Mouse (Mus musculus) CD4-positive helper T cell, adult 2 months (primary cell): ENCODE data around the gene Cx3cl1.

Experiments used
- DNase-seq: peaks from one replicate; pipeline ENCODE4 v3.0.0-alpha.2; 2012; ENCODE audit warnings: low read depth, missing footprints, low spot score

The Cx3cl1 gene

DNA sequence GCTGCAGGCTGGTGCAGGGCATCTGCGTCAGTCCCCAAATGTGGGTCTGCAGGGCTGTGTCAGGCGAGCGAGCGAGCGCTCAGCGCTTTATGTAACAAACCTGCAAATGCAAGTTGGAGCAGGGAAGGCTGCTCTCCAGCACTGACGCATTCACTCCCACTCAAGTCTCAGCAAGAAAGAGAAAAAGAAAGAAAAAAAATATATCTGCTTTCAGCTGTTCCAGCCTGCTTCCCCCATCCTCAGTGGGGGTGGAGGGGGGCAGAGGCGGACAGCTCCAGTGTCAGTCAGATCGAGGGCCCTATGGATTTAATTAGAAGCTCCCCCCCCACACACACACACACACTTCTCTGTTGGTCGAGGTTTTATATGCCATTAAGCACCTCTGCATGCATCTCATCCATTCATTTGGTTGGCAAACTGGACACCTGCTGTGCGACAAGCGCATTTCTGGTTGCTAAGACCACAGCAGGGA, 1.9 kb downstream of the Cx3cl1 start:
- DNase-seq = no peak

GRCm38 (mm10) chr8:94774601-94775000, 2.8 kb downstream of the Cx3cl1 start:
- DNase-seq = no peak

DNA sequence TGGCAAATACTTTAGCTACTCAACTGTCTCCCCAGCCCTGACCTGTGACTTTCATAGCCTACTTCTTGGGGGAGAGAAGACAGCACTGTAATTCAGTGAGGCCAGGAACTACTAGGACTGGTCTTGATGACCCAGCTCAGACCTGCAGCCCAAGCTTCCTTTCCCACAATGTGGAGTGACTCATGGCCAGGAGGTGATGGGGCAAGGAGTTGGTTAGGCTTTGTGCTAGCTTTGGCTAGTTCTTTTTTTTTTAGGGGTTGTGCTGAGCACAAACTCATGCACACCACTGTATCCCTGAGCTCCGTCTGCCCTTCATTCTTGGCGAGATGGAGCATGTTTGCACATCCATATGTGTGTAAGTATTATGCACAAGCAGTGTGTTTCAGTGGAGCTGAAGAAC, 4.5 kb downstream of the Cx3cl1 start:
- no peak for DNase-seq

DNA sequence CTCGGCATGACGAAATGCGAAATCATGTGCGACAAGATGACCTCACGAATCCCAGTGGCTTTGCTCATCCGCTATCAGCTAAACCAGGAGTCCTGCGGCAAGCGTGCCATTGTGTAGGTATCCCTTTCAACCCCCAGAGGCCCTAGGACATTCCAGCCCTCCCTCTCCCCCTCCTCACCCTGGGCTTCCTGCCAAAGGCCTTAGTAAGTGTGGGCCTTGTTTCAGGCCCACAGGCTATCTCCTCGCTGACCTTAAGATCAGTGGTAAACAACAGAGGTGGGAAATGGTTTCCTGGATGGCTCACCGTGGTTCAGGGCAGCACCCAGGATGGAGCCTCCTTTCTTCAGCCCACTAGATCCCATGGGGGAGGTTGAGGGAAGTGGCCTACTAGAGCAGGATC, 6.2 kb downstream of the Cx3cl1 start:
- DNase-seq = no peak

DNA sequence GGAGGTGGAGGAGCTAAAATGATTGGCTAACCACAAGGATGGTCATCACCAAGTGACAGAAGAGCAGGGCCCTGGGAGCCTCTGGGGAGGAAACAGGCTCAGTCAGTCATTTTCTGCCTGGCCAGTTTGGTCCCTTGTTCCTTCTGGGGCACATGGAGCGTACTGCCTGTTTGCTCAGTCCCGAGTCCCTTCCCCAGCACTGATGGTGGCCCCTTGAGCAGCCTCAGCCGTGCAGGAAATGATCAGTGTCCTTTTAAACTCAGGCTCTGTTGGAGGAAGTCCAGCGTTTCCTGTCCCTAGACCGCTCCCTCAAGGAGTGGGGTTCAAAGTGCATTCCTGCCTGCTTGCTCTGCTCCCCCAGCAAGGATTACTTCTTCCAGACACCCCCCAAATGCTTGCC, 6.7 kb downstream of the Cx3cl1 start:
- no peak for DNase-seq

DNA sequence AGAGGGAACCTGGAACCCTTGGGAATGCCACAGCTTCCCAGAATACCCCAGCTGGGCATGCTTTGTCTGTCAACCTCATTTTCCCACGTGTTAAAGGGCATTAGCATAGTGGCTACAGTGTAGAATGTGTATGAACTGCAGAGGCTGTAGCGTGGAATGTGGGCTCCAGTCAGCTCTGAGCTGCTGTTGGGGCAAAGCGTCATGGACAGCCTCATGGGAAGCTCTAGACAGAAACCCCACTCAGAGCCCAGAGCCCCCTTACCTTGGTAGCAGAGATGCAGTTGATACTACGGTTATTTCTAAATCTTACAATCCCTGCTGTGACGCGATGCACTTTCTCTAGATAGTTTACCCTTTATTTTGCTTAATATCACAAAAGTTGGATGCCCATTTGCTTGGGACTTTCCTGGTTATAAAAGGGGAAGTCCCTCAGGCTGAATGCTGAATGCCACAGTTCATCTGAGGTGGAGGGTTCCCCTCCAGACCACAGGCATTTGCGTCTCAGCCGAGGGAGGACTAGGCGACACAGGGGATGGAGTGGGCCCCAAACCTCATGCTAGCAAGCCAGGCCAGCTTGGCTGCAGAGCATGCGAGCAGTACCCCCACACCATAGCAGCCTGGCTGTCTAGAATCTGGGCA, 7.2 kb downstream of the Cx3cl1 start:
- DNase-seq = peak; percentile 38

GRCm38 (mm10) chr8:94779534-94780294, 7.9 kb downstream of the Cx3cl1 start:
- no peak for DNase-seq

- no peak for DNase-seq
These were observed 8.8 kb downstream of the Cx3cl1 start for GRCm38 (mm10) chr8:94780491-94781154.

GRCm38 (mm10) chr8:94781155-94781837, 9.5 kb downstream of the Cx3cl1 start:
- DNase-seq = no peak

DNA sequence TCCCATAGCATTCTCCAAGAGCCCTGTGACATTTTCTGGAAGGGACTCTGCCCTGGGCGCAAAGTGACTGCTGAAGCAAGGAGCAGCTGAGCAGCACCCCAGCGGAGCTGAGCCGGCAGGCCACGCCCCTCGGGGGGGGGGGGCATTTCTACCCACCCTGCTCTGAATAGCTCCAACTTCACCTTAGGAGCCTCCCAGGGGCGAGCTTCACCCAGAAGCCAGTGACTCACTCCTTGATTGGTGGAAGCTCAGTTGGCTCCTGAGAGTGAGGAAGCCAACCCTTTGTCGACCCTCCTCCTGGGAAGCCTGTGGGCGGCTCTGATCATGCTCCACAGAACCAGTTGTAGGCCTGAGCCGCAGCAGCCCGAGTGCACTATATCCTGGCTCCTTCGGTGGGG, 10.0 kb downstream of the Cx3cl1 start:
- DNase-seq = no peak

DNA sequence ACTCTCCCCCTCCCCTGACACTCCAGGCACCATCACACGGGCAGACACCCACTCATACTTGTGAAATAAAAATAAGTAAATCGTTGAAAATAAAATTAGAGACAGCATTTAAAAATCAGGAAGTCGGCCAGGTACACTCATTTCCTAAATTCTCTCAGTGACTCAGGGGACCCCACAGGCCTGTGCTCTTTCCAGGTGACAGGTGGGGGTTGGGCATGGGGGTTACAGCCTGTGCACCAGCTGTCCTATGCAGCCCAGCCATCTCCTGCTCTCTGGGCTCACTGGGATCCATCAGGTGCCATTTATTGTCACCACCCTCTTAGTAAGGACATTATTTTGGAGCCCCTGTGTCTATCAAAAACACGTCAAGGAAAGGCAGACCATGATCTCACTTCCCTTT, 12.1 kb downstream of the Cx3cl1 start:
- DNase-seq = no peak

DNA sequence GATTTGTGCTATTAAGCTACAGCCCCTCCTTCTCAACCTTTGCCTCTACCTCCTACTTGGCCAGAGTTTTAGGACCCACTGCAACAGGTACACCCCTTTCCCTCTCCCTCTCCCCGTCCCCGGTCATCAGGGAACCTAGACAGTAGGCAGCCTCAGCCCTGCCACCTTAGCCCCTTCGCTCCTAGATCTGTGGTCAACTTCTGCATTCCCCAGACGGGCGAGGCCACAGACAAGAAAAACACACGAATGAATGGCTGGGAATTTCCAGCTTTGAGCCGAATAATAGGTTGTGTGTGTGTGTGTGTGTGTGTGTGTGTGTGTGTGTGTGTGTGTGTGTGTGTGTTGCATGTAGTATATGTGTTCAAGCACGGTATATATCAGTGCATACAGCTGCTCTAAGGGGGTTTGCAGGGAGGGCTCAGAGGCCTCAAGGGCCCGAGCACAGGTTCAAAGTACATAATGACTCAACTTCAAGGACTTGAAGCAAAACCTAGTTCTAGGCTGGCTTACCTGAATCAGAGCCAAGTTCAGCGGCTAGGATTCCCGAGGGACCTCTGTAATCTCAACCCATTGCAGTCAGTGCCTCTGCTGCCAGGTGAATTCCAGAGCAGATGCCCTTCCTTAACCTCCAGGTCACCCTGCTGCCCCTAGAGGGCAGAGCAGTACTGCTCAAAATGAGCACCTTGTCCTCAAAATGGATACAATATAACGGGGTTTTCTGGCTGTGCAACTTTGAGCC, 13.6 kb downstream of the Cx3cl1 start:
- DNase-seq = peak; percentile 60

- DNase-seq = no peak
These were observed 14.3 kb downstream of the Cx3cl1 start for GRCm38 (mm10) chr8:94785995-94786595.

- no peak for DNase-seq
These were observed 16.0 kb downstream of the Cx3cl1 start for GRCm38 (mm10) chr8:94787524-94788501.

GRCm38 (mm10) chr8:94789256-94789955, 17.6 kb downstream of the Cx3cl1 start:
- no peak for DNase-seq

DNA sequence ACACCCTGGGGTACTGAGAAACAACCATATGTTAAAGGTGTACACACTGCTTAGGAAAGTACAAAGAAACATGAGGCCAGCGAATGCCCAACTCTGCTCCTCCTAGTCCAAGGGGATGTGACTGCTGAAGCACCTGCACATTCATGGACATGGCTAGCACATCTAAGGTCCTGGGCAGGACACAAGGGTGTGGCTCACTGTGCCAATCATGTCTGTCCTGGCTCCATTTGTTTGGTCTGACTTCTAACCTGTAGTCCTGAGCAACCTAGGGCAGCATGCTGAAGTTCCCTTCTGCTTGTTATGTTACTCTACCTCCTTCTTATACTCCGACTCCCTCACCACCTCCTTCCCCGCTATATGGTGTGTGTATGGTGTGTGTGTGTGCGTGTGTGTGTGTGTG, 22.6 kb downstream of the Cx3cl1 start:
- DNase-seq = no peak

GRCm38 (mm10) chr8:94794782-94795181, 23.0 kb downstream of the Cx3cl1 start:
- DNase-seq = no peak

- no peak for DNase-seq
These were observed 28.6 kb downstream of the Cx3cl1 start for GRCm38 (mm10) chr8:94800278-94800968.
